Mouse (Mus musculus): ENCODE data around the gene Ccdc63. TPM values are rescaled to one million over a fixed set of nuclear protein-coding genes. Genes with fewer than 3 reads are reported as not detected.

Ccdc63 gene
- 0.51 TPM for polyA plus RNA-seq (2014; fragmentation: Illumina TruSeq; extraction: RNeasy Lipid Tissue Mini Kit (QIAGEN cat#74804); ENCODE audit: insufficient read depth, low read depth, low replicate concordance)

DNA sequence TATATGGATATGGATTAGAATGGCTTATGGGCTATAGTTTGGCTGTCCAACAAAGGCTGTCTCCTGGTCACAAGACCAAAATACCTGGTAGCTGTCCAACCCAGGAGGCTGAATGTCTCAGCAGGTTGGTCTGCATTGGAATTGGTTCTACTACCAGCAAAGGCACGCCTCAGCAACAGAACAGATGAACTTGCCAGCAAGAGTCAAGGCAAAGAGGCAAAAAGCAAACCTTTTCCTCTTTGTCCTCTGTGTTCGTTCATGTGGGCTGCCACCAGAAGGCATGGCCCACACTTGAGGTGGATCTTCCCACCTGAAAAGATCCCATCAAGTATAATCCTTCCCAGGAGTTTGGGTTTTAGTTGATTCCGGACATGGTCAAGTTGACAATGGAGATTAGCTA is at the start of gene Ccdc63:
TSS of gene Ccdc63 (minus strand) at position 101 of the 400 bp plus-strand sequence.

DNA sequence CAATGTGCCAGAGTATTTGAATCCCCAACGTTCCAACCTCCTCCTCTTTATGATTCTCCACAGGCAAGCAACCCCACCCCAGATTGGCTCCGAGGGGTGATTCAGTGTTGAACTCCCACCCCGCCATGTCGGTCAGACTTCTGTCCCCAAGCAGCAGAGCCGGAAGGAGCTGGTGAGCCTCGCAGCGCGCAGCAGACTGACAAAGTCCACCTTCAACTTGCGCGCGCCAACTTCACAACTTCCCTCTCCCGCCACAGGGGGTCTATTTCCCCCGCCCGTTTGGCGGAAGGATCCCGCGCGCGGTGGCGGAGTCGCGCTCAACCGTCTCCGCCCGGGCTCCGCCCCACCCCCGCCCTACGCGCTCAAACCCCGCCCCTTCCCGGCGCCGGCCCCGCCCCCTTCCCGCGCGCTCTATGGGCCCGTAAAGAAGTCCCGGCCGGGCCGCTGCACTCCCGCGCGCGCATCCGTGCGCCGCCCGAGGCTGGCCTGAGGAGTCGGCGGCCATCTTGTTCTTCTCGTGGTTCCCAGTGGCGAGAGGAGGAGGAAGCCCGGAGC is 17.3 kb upstream of the Ccdc63 start, which contains the start of gene Ppp1cc:
TSS of gene Ppp1cc (plus strand) at position 452 of the 555 bp plus-strand sequence.

Other genes with a start within 250 kb of the Ccdc63 start
- gene Cux2, start 90.7 kb downstream of the Ccdc63 start, polyA plus RNA-seq (2014; fragmentation: Illumina TruSeq; extraction: RNeasy Lipid Tissue Mini Kit (QIAGEN cat#74804); ENCODE audit: insufficient read depth, low read depth, low replicate concordance): 1.2 TPM
- not detected for gene Myl2, start 39.9 kb downstream of the Ccdc63 start, polyA plus RNA-seq (2014; fragmentation: Illumina TruSeq; extraction: RNeasy Lipid Tissue Mini Kit (QIAGEN cat#74804); ENCODE audit: insufficient read depth, low read depth, low replicate concordance)
- gene Ppp1cc, start 17.5 kb upstream of the Ccdc63 start, polyA plus RNA-seq (2014; fragmentation: Illumina TruSeq; extraction: RNeasy Lipid Tissue Mini Kit (QIAGEN cat#74804); ENCODE audit: insufficient read depth, low read depth, low replicate concordance): 120 TPM
- gene Hvcn1, start 66.0 kb upstream of the Ccdc63 start, polyA plus RNA-seq (2014; fragmentation: Illumina TruSeq; extraction: RNeasy Lipid Tissue Mini Kit (QIAGEN cat#74804); ENCODE audit: insufficient read depth, low read depth, low replicate concordance): 16.2 TPM
- 4.1 TPM for gene Tctn1, start 123.6 kb upstream of the Ccdc63 start, polyA plus RNA-seq (2014; fragmentation: Illumina TruSeq; extraction: RNeasy Lipid Tissue Mini Kit (QIAGEN cat#74804); ENCODE audit: insufficient read depth, low read depth, low replicate concordance)
- gene Pptc7, start 143.5 kb upstream of the Ccdc63 start, polyA plus RNA-seq (2014; fragmentation: Illumina TruSeq; extraction: RNeasy Lipid Tissue Mini Kit (QIAGEN cat#74804); ENCODE audit: insufficient read depth, low read depth, low replicate concordance): 12.7 TPM
- gene Rad9b, start 213.4 kb upstream of the Ccdc63 start, polyA plus RNA-seq (2014; fragmentation: Illumina TruSeq; extraction: RNeasy Lipid Tissue Mini Kit (QIAGEN cat#74804); ENCODE audit: insufficient read depth, low read depth, low replicate concordance): 1.3 TPM
- 92.0 TPM for gene Vps29, start 213.5 kb upstream of the Ccdc63 start, polyA plus RNA-seq (2014; fragmentation: Illumina TruSeq; extraction: RNeasy Lipid Tissue Mini Kit (QIAGEN cat#74804); ENCODE audit: insufficient read depth, low read depth, low replicate concordance)
- gene Gpn3, start 231.1 kb upstream of the Ccdc63 start, polyA plus RNA-seq (2014; fragmentation: Illumina TruSeq; extraction: RNeasy Lipid Tissue Mini Kit (QIAGEN cat#74804); ENCODE audit: insufficient read depth, low read depth, low replicate concordance): 21.9 TPM
- gene Fam216a, start 231.5 kb upstream of the Ccdc63 start, polyA plus RNA-seq (2014; fragmentation: Illumina TruSeq; extraction: RNeasy Lipid Tissue Mini Kit (QIAGEN cat#74804); ENCODE audit: insufficient read depth, low read depth, low replicate concordance): 22.4 TPM

Measured in lung, adult 10 weeks (tissue).